Mouse (Mus musculus): ENCODE measurements around the gene Grin2a. TPM values are rescaled to one million over a fixed set of nuclear protein-coding genes. Genes with fewer than 3 reads are reported as not detected.

Gene Grin2a
- polyA plus RNA-seq, 1 experiment from 2014 or later, result 2.9 TPM

DNA sequence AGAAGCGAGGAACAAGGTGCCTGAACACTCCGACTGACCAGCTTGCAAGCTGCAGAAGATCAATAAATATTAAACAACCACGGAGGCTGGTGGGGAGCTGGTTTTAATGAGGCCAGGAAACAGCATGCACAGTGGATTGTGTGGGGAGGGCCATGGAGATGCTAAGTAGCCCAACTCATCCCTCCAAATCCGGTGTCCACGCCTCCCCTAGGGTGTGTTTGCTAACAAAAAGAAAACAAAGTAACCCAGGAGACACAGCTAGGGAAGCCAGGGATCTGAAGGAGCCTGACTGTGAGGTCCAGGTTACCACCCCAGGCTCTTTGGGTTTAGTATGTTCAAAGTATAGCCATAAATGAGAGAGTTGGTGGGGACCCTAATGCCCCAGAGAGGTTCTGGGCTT is 41.1 kb downstream of the Grin2a start:
- no peak overlapping the region for H3K4me3 ChIP-seq
- ATAC-seq (ENCODE audit: low FRiP score), result no peak
- no peaks in the 10 kb centered on the region for H3K27me3 ChIP-seq
- no peaks in the 10 kb centered on the region for H3K4me1 ChIP-seq
- no peak overlapping the region for H3K27ac ChIP-seq
- H3K9ac ChIP-seq, result no peak overlapping the region
- WGBS, result 37% methylated on average over 5 of the region's 5 CpGs
- no peaks in the 10 kb centered on the region for H3K36me3 ChIP-seq
- H3K9me3 ChIP-seq (replicated peaks), result no peaks in the 10 kb centered on the region
- H3K4me2 ChIP-seq (replicated peaks), result no peak overlapping the region

DNA sequence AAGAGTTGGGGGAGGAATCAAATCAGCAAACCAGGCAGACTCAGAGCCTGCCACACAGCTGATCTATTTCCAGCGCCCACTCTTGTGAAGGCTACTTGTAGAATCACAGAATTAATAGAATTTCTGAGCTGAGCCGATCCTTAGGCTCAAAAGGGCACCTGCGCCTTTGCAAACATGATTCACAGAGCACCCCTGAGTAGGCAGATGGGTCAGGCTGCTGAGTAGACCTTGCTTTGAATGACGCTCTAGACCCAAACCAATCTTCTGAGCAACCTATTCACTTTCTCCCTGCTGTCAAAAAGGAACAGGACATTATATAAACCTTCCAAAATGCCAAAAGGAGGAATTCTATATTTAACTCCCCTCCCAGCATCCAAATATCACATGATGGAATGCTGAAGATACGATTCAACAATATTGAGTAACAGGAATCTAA is 41.9 kb downstream of the Grin2a start:
- H3K4me2 ChIP-seq (replicated peaks), result no peak overlapping the region
- no peak for ATAC-seq (ENCODE audit: low FRiP score)
- no peaks in the 10 kb centered on the region for H3K4me1 ChIP-seq
- no peaks in the 10 kb centered on the region for H3K27me3 ChIP-seq
- no peak overlapping the region for H3K27ac ChIP-seq
- H3K9ac ChIP-seq, result no peak overlapping the region
- H3K4me3 ChIP-seq, result no peak overlapping the region
- H3K36me3 ChIP-seq, result no peaks in the 10 kb centered on the region
- 88% methylated on average over 5 of the region's 5 CpGs for WGBS
- H3K9me3 ChIP-seq (replicated peaks), result no peaks in the 10 kb centered on the region

DNA sequence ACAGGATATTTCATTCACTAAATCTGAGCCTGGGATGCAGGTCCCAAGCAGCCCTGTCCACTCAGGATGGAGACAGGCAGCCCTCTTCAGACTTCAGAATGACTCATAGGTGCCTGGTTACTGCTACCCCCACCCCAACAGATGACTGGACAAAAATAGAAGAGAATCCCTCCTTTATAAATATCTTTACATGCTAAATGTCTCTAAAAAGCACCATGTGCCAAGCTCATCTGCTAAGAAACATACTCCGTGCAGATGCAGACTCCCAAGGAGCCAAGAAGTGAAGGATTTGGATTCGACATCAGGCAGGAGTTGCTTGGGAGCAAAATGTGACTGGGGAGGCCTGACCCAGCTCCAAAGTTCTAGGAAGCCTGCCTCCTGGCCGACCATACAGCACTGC is 46.1 kb downstream of the Grin2a start:
- no peaks in the 10 kb centered on the region for H3K4me1 ChIP-seq
- no peaks in the 10 kb centered on the region for H3K27me3 ChIP-seq
- H3K27ac ChIP-seq, result no peak overlapping the region
- ATAC-seq (ENCODE audit: low FRiP score), result no peak
- no peak overlapping the region for H3K4me2 ChIP-seq (replicated peaks)
- H3K4me3 ChIP-seq, result no peak overlapping the region
- H3K9ac ChIP-seq, result no peak overlapping the region
- no peaks in the 10 kb centered on the region for H3K36me3 ChIP-seq
- no peaks in the 10 kb centered on the region for H3K9me3 ChIP-seq (replicated peaks)
- WGBS, result 85% methylated on average over 3 of the region's 3 CpGs

DNA sequence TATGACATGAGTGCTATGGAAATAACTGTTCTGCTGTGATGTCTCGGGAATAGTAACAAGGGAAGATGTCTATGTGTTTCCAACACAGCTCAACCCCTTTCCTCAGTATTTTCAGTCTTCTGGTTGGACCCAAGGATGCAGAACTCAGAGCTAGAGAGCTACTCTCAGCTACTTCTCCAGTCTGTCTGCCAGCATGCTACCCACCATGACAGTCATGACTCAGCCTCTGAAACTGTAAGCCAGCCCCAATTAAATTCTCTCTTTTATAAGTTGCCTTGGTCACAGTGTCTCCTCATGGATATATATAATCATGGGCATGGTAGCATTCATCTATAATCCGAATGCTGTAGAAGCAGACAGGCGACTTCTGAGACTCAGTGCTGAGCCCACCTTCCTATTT is 47.9 kb downstream of the Grin2a start:
- ATAC-seq (ENCODE audit: low FRiP score), result no peak
- Histone ChIP-seq H3K27me3 (no peaks in the 10 kb centered on the region), H3K9me3 (replicated peaks) (no peaks in the 10 kb centered on the region), H3K4me3 (no peak overlapping the region), H3K27ac (no peak overlapping the region), H3K4me1 (no peaks in the 10 kb centered on the region), H3K9ac (no peak overlapping the region), H3K36me3 (no peaks in the 10 kb centered on the region), H3K4me2 (replicated peaks) (no peak overlapping the region)
- 86% methylated on average over 3 of the region's 3 CpGs for WGBS

- Histone ChIP-seq H3K36me3 (no peaks in the 10 kb centered on the region), H3K27me3 (no peaks in the 10 kb centered on the region), H3K4me1 (no peaks in the 10 kb centered on the region), H3K9me3 (replicated peaks) (no peaks in the 10 kb centered on the region), H3K4me3 (no peak overlapping the region), H3K27ac (no peak overlapping the region), H3K4me2 (replicated peaks) (no peak overlapping the region), H3K9ac (no peak overlapping the region)
- WGBS, result 78% methylated on average over 5 of the region's 5 CpGs
- ATAC-seq (ENCODE audit: low FRiP score), result no peak
These were observed 50.5 kb downstream of the Grin2a start for GRCm38 (mm10) chr16:9944836-9945235.

GRCm38 (mm10) chr16:9941306-9941930 is 53.9 kb downstream of the Grin2a start:
- 46% methylated on average over 8 of the region's 8 CpGs for WGBS
- no peaks in the 10 kb centered on the region for H3K27me3 ChIP-seq
- H3K9me3 ChIP-seq (replicated peaks), result no peaks in the 10 kb centered on the region
- no peak overlapping the region for H3K4me3 ChIP-seq
- H3K27ac ChIP-seq, result no peak overlapping the region
- no peak overlapping the region for H3K9ac ChIP-seq
- no peak overlapping the region for H3K4me2 ChIP-seq (replicated peaks)
- H3K4me1 ChIP-seq, result no peaks in the 10 kb centered on the region
- no peaks in the 10 kb centered on the region for H3K36me3 ChIP-seq
- no peak for ATAC-seq (ENCODE audit: low FRiP score)

DNA sequence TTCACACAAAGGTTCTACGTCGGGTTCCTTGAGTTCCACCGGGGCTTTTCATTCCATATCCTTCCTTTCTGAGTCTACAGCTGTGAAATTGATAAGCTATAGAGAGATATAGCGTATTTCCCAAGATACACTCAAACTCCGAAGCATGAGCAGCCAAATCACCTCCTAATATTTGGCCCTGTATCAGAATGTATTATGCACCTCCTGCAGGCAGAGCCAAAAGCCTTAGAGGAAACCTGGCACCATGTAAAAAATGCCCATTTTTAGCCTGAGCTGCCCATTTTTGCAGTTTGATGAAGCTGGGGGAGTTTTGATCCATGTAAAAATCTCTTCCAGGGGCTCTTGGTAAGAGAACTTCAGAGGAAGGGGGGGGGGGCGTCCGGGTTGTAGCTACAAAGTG is 54.6 kb downstream of the Grin2a start:
- no peaks in the 10 kb centered on the region for H3K36me3 ChIP-seq
- H3K4me2 ChIP-seq (replicated peaks), result no peak overlapping the region
- H3K9me3 ChIP-seq (replicated peaks), result no peaks in the 10 kb centered on the region
- no peaks in the 10 kb centered on the region for H3K27me3 ChIP-seq
- H3K9ac ChIP-seq, result no peak overlapping the region
- H3K27ac ChIP-seq, result no peak overlapping the region
- no peaks in the 10 kb centered on the region for H3K4me1 ChIP-seq
- WGBS, result 91% methylated on average over 7 of the region's 7 CpGs
- no peak for ATAC-seq (ENCODE audit: low FRiP score)
- H3K4me3 ChIP-seq, result no peak overlapping the region

GRCm38 (mm10) chr16:9910672-9911071 is 84.7 kb downstream of the Grin2a start:
- Histone ChIP-seq H3K4me2 (replicated peaks) (no peak overlapping the region), H3K4me1 (no peaks in the 10 kb centered on the region), H3K4me3 (no peak overlapping the region), H3K27ac (no peak overlapping the region), H3K9me3 (replicated peaks) (no peaks in the 10 kb centered on the region), H3K36me3 (no peaks in the 10 kb centered on the region), H3K27me3 (no peaks in the 10 kb centered on the region), H3K9ac (no peak overlapping the region)
- 87% methylated on average over 3 of the region's 3 CpGs for WGBS
- ATAC-seq (ENCODE audit: low FRiP score), result no peak

GRCm38 (mm10) chr16:9909225-9909624 is 86.1 kb downstream of the Grin2a start:
- Histone ChIP-seq H3K4me3 (no peak overlapping the region), H3K4me1 (no peaks in the 10 kb centered on the region), H3K4me2 (replicated peaks) (no peak overlapping the region), H3K27ac (no peak overlapping the region), H3K9me3 (replicated peaks) (no peaks in the 10 kb centered on the region), H3K9ac (no peak overlapping the region), H3K36me3 (no peaks in the 10 kb centered on the region), H3K27me3 (no peaks in the 10 kb centered on the region)
- ATAC-seq (ENCODE audit: low FRiP score), result no peak
- 87% methylated on average over 4 of the region's 4 CpGs for WGBS

DNA sequence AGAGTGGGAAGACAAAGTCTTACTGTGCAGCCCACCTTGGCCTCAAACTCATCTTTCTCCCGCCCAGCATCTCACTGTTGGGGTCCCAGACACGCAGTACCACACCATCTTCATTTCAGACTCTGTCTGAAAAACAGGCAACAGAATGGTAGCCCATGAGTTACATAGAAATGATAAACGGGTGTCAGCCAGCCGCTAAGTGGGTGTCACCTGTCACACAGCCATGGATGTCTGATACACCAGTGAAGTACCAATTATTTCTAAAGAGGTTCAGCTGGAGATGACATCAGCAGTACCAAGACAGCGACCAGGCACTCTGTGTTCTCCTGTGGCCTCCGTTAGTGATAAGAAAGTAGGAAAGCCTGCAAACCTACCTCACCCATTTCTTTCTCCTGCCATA is 90.9 kb downstream of the Grin2a start:
- H3K4me2 ChIP-seq (replicated peaks), result no peak overlapping the region

DNA sequence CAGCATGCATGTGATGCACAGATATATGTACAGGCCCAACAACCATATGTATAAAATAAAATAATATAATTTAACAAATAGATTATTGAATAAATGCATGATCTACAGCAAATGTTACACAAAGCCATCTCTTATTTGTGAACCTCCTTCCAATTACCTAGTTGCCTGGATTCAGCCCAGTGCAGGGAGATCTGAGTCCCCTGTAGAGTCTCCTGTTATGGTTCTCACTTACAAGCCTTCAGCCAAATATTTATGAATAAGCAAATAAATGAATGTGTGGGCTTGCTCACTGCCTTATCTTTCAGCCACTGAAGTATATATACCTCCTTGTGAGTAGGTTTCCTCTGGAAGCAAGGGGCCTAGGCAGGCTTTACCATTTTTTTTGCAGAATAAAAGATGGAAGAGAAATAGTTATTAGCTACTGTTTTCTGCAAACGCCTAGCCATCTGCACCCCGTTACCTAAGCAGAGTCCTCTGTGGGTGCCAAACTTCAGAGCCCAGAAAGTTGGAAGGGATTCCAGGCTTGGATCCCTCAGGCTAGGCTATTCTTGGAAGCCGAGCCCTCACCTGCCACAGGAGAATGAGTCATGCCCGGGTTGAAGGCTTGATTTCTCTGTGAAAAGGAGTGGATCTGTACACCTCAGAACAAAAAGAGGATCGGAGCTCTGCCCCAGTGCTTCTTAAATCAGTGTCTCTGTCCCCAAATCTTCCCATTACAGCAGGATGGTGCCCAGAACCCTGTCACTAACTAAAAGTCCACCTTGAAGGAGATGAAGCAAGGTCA is 92.5 kb downstream of the Grin2a start:
- no peak overlapping the region for H3K27ac ChIP-seq
- H3K4me2 ChIP-seq (replicated peaks), result no peak overlapping the region
- H3K27me3 ChIP-seq, result no peaks in the 10 kb centered on the region
- no peaks in the 10 kb centered on the region for H3K9me3 ChIP-seq (replicated peaks)
- ATAC-seq (ENCODE audit: low FRiP score), result no peak
- H3K4me3 ChIP-seq, result no peak overlapping the region
- WGBS, result 90% methylated on average over 5 of the region's 5 CpGs
- no peaks in the 10 kb centered on the region for H3K36me3 ChIP-seq
- no peak overlapping the region for H3K9ac ChIP-seq
- H3K4me1 ChIP-seq, result no peaks in the 10 kb centered on the region

More for the DNA sequence above, 90.9 kb downstream of the Grin2a start:
- Histone ChIP-seq H3K36me3 (no peaks in the 10 kb centered on the region), H3K9me3 (replicated peaks) (no peaks in the 10 kb centered on the region), H3K27ac (no peak overlapping the region), H3K4me1 (no peaks in the 10 kb centered on the region), H3K9ac (no peak overlapping the region), H3K27me3 (no peaks in the 10 kb centered on the region), H3K4me3 (no peak overlapping the region)
- WGBS, result 85% methylated on average over 6 of the region's 6 CpGs
- no peak for ATAC-seq (ENCODE audit: low FRiP score)

- 63% methylated on average over 1 of the region's 1 CpGs for WGBS
- H3K27me3 ChIP-seq, result no peaks in the 10 kb centered on the region
- no peak overlapping the region for H3K27ac ChIP-seq
- H3K36me3 ChIP-seq, result no peaks in the 10 kb centered on the region
- no peak for ATAC-seq (ENCODE audit: low FRiP score)
- H3K4me2 ChIP-seq (replicated peaks), result no peak overlapping the region
- no peaks in the 10 kb centered on the region for H3K9me3 ChIP-seq (replicated peaks)
- H3K4me3 ChIP-seq, result no peak overlapping the region
- no peaks in the 10 kb centered on the region for H3K4me1 ChIP-seq
- no peak overlapping the region for H3K9ac ChIP-seq
These were observed 93.9 kb downstream of the Grin2a start for GRCm38 (mm10) chr16:9901433-9901832.

GRCm38 (mm10) chr16:9900996-9901395 is 94.4 kb downstream of the Grin2a start:
- no peak overlapping the region for H3K4me2 ChIP-seq (replicated peaks)
- H3K36me3 ChIP-seq, result no peaks in the 10 kb centered on the region
- H3K4me3 ChIP-seq, result no peak overlapping the region
- H3K9ac ChIP-seq, result no peak overlapping the region
- no peak overlapping the region for H3K27ac ChIP-seq
- H3K27me3 ChIP-seq, result no peaks in the 10 kb centered on the region
- H3K9me3 ChIP-seq (replicated peaks), result no peaks in the 10 kb centered on the region
- WGBS, result 74% methylated on average over 3 of the region's 3 CpGs
- no peaks in the 10 kb centered on the region for H3K4me1 ChIP-seq
- ATAC-seq (ENCODE audit: low FRiP score), result no peak
